Mouse (Mus musculus) kidney, embryonic 14.5 days (tissue): ENCODE measurements around the gene Ly86. TPM values are rescaled to one million over a fixed set of nuclear protein-coding genes. Genes with fewer than 3 reads are reported as not detected.
A peak's percentile ranks its signal among the peaks of the same experiment; 100 is the strongest.

Source experiments
- ATAC-seq: fragments of 200-750 bp; cut with Nextera tagmentation; 2 replicates; pipeline ENCODE4 v1.8.0; 2017; ENCODE audit warnings: moderate number of reproducible peaks, mild to moderate bottlenecking, moderate TSS enrichment, moderate library complexity; ENCODE audit not compliant: low FRiP score, low TSS enrichment
- H3K27ac ChIP-seq: fragments of 300-500 bp; sonication (generic); 2 replicates; pipeline ENCODE4 v1.5.1; 2014; ENCODE audit warnings: low read depth, mild to moderate bottlenecking, low read length, moderate library complexity, mixed read lengths
- H3K27me3 ChIP-seq: fragments of 300-500 bp; sonication (generic); 2 replicates; pipeline ENCODE4 v1.6.1; 2014; ENCODE audit warnings: mild to moderate bottlenecking, low read length; ENCODE audit not compliant: control insufficient read depth, insufficient read depth
- H3K36me3 ChIP-seq: fragments of 300-500 bp; sonication (generic); 2 replicates; pipeline ENCODE4 v1.6.1; 2014; ENCODE audit warnings: low read length, mixed read lengths; ENCODE audit not compliant: control insufficient read depth, insufficient read depth
- H3K4me1 ChIP-seq: fragments of 300-500 bp; sonication (generic); 2 replicates; pipeline ENCODE4 v1.6.1; 2014; ENCODE audit warnings: low read length, mixed read lengths; ENCODE audit not compliant: control insufficient read depth, insufficient read depth
- H3K4me2 ChIP-seq: fragments of 300-500 bp; sonication (generic); replicated peaks from 2 replicates; pipeline ENCODE4 v1.6.1; 2014; ENCODE audit warnings: low read depth, mild to moderate bottlenecking, low read length
- H3K4me3 ChIP-seq: fragments of 300-500 bp; sonication (generic); 2 replicates; pipeline ENCODE4 v1.5.1; 2014; ENCODE audit warnings: mild to moderate bottlenecking, low read length
- H3K9ac ChIP-seq: fragments of 300-500 bp; sonication (generic); 2 replicates; pipeline ENCODE4 v1.6.1; 2014; ENCODE audit warnings: low read depth, mild to moderate bottlenecking, low read length, moderate library complexity
- H3K9me3 ChIP-seq: fragments of 300-500 bp; sonication (generic); 2 replicates; pipeline ENCODE4 v1.6.1; 2016; ENCODE audit warnings: low read length; ENCODE audit not compliant: control insufficient read depth
- WGBS: fragments of 180-500 bp; shearing (Covaris S2); extraction: QIAGEN DNeasy Blood & Tissue Kit; methylation state at CpG from one replicate; pipeline ENCODE4 v1.1.7; 2014; 5-methylcytosine and 5-hydroxymethylcytosine counted together
- polyA plus RNA-seq: library from polyadenylated mRNA; unstranded; fragments of >200 nt; fragmentation: Nextera tagmentation; extraction: Ambion mirVana; gene quantifications from 2 replicates; pipeline ENCODE4 v1.2.1, GENCODE M21; 2014

Ly86 gene
- polyA plus RNA-seq, 1 experiment from 2014 or later = 6.8 TPM

GRCm38 (mm10) chr13:37312222-37312928, 32.6 kb upstream of the Ly86 start:
- no peaks in the 10 kb centered on the region for H3K36me3 ChIP-seq
- H3K4me2 ChIP-seq = peak overlapping the region; percentile 64
- no peak overlapping the region for H3K27ac ChIP-seq
- peaks cover 8% of the 10 kb centered on the region; the same call in 1 of the 2 replicates for H3K27me3 ChIP-seq
- ATAC-seq = peak; percentile 97
- no peaks in the 10 kb centered on the region for H3K9me3 ChIP-seq
- peak overlapping the region; percentile 31 for H3K4me3 ChIP-seq
- peaks cover 3% of the 10 kb centered on the region; the same call in 1 of the 2 replicates for H3K4me1 ChIP-seq
- WGBS = under 1% methylated on average over 25 of the region's 25 CpGs
- H3K9ac ChIP-seq = peak overlapping the region; percentile 40

- H3K27ac ChIP-seq = no peak overlapping the region
- H3K4me1 ChIP-seq = peaks cover 3% of the 10 kb centered on the region; the same call in 1 of the 2 replicates
- no peaks in the 10 kb centered on the region for H3K36me3 ChIP-seq
- no peak overlapping the region for H3K4me2 ChIP-seq
- H3K4me3 ChIP-seq = no peak overlapping the region
- H3K9ac ChIP-seq = no peak overlapping the region
- H3K9me3 ChIP-seq = no peaks in the 10 kb centered on the region
- 38% methylated on average over 4 of the region's 4 CpGs for WGBS
- peaks cover 8% of the 10 kb centered on the region; the same call in 1 of the 2 replicates for H3K27me3 ChIP-seq
- 0 out of 2 replicates have a peak, but pooled peaks have one; percentile 7 for ATAC-seq
Measured at GRCm38 (mm10) chr13:37312951-37313350, 32.1 kb upstream of the Ly86 start.

GRCm38 (mm10) chr13:37325504-37325903, 19.5 kb upstream of the Ly86 start:
- no peak for ATAC-seq
- no peak overlapping the region for H3K27ac ChIP-seq
- no peak overlapping the region for H3K4me3 ChIP-seq
- WGBS = 83% methylated on average over 3 of the region's 3 CpGs
- H3K9me3 ChIP-seq = no peaks in the 10 kb centered on the region
- H3K9ac ChIP-seq = no peak overlapping the region
- no peak overlapping the region for H3K4me2 ChIP-seq
- H3K4me1 ChIP-seq = no peaks in the 10 kb centered on the region
- no peaks in the 10 kb centered on the region for H3K36me3 ChIP-seq
- no peaks in the 10 kb centered on the region for H3K27me3 ChIP-seq

- Histone ChIP-seq H3K4me3 (no peak overlapping the region), H3K9ac (no peak overlapping the region), H3K4me2 (no peak overlapping the region), H3K27me3 (no peaks in the 10 kb centered on the region), H3K27ac (no peak overlapping the region), H3K9me3 (no peaks in the 10 kb centered on the region), H3K36me3 (no peaks in the 10 kb centered on the region), H3K4me1 (no peaks in the 10 kb centered on the region)
- ATAC-seq = no peak
- 71% methylated on average over 8 of the region's 8 CpGs for WGBS
Measured at GRCm38 (mm10) chr13:37329747-37330146, 15.3 kb upstream of the Ly86 start.

- no peaks in the 10 kb centered on the region for H3K9me3 ChIP-seq
- ATAC-seq = no peak
- H3K4me1 ChIP-seq = no peaks in the 10 kb centered on the region
- H3K4me3 ChIP-seq = no peak overlapping the region
- no peak overlapping the region for H3K4me2 ChIP-seq
- no peak overlapping the region for H3K27ac ChIP-seq
- WGBS = 83% methylated on average over 4 of the region's 4 CpGs
- H3K36me3 ChIP-seq = no peaks in the 10 kb centered on the region
- no peak overlapping the region for H3K9ac ChIP-seq
- no peaks in the 10 kb centered on the region for H3K27me3 ChIP-seq
Measured at GRCm38 (mm10) chr13:37330971-37331370, 14.0 kb upstream of the Ly86 start.

GRCm38 (mm10) chr13:37332779-37333543, 12.0 kb upstream of the Ly86 start:
- no peak for ATAC-seq
- H3K27me3 ChIP-seq = no peaks in the 10 kb centered on the region
- WGBS = 84% methylated on average over 4 of the region's 4 CpGs
- no peaks in the 10 kb centered on the region for H3K36me3 ChIP-seq
- no peak overlapping the region for H3K4me3 ChIP-seq
- no peak overlapping the region for H3K27ac ChIP-seq
- no peak overlapping the region for H3K4me2 ChIP-seq
- no peak overlapping the region for H3K9ac ChIP-seq
- no peaks in the 10 kb centered on the region for H3K4me1 ChIP-seq
- no peaks in the 10 kb centered on the region for H3K9me3 ChIP-seq

- no peak overlapping the region for H3K9ac ChIP-seq
- no peaks in the 10 kb centered on the region for H3K9me3 ChIP-seq
- no peak overlapping the region for H3K4me3 ChIP-seq
- H3K4me1 ChIP-seq = no peaks in the 10 kb centered on the region
- no peaks in the 10 kb centered on the region for H3K27me3 ChIP-seq
- no peak for ATAC-seq
- no peak overlapping the region for H3K27ac ChIP-seq
- no peaks in the 10 kb centered on the region for H3K36me3 ChIP-seq
- H3K4me2 ChIP-seq = no peak overlapping the region
- WGBS = 40% methylated on average over 1 of the region's 1 CpGs
Measured at GRCm38 (mm10) chr13:37333544-37333870, 11.5 kb upstream of the Ly86 start.

- Histone ChIP-seq H3K4me2 (no peak overlapping the region), H3K27me3 (no peaks in the 10 kb centered on the region), H3K36me3 (no peaks in the 10 kb centered on the region), H3K27ac (no peak overlapping the region), H3K4me3 (no peak overlapping the region), H3K9ac (no peak overlapping the region), H3K9me3 (no peaks in the 10 kb centered on the region), H3K4me1 (no peaks in the 10 kb centered on the region)
- no peak for ATAC-seq
- WGBS = 86% methylated on average over 4 of the region's 4 CpGs
Measured at GRCm38 (mm10) chr13:37337269-37337668, 7.7 kb upstream of the Ly86 start.

- no peak for ATAC-seq
- Histone ChIP-seq H3K27me3 (no peaks in the 10 kb centered on the region), H3K36me3 (no peaks in the 10 kb centered on the region), H3K9me3 (no peaks in the 10 kb centered on the region), H3K4me2 (no peak overlapping the region), H3K9ac (no peak overlapping the region), H3K4me1 (no peaks in the 10 kb centered on the region), H3K4me3 (no peak overlapping the region), H3K27ac (no peak overlapping the region)
- 74% methylated on average over 7 of the region's 7 CpGs for WGBS
Measured at GRCm38 (mm10) chr13:37337871-37338270, 7.1 kb upstream of the Ly86 start.
